Mouse (Mus musculus): ENCODE measurements around the gene Rptor. TPM values are rescaled to one million over a fixed set of nuclear protein-coding genes. Genes with fewer than 3 reads are reported as not detected.

The Rptor gene
- polyA plus RNA-seq, 1 experiment from 2014 or later = 15.7 TPM

DNA sequence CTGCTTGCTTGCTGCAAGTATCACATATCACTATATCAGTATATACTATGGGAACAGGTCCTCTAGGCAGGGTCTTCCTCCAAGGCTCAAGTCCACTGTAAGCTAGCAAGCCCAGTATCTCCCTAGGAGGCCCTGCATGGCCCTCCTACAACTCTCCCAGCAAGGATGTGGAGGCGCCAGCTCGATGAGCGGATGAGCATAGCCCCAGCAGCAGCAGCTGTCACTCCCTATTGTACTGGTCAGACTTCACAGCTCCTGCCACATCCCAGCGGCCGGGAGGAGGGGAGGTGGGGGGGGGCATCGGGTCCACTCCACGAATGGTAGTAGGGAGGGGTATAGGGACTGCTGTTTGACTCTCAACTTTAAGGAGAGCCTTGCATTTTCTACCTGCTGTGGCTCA is 200.2 kb downstream of the Rptor start:
- DNase-seq (ENCODE audit: low spot score) = no peak
- peaks cover 60% of the 10 kb centered on the region for H3K36me3 ChIP-seq (replicated peaks)
- no peaks in the 10 kb centered on the region for H3K9me3 ChIP-seq
- H3K4me3 ChIP-seq = no peak overlapping the region
- H3K27me3 ChIP-seq (replicated peaks; ENCODE audit: low read depth, poor library complexity, severe bottlenecking) = no peaks in the 10 kb centered on the region
- 71% methylated on average over 7 of the region's 7 CpGs for WGBS
- H3K27ac ChIP-seq (replicated peaks) = 0 out of 2 replicates have a peak overlapping the region, but pooled peaks have one; percentile 2
- peaks cover 20% of the 10 kb centered on the region for H3K4me1 ChIP-seq

GRCm38 (mm10) chr11:119804392-119804791 is 201.7 kb downstream of the Rptor start:
- Histone ChIP-seq H3K27me3 (replicated peaks; ENCODE audit: low read depth, poor library complexity, severe bottlenecking) (no peaks in the 10 kb centered on the region), H3K36me3 (replicated peaks) (peaks cover 60% of the 10 kb centered on the region), H3K9me3 (no peaks in the 10 kb centered on the region), H3K4me1 (peaks cover 30% of the 10 kb centered on the region), H3K4me3 (no peak overlapping the region), H3K27ac (replicated peaks) (no peak overlapping the region)
- no peak for DNase-seq (ENCODE audit: low spot score)
- WGBS = 90% methylated on average over 3 of the region's 3 CpGs

DNA sequence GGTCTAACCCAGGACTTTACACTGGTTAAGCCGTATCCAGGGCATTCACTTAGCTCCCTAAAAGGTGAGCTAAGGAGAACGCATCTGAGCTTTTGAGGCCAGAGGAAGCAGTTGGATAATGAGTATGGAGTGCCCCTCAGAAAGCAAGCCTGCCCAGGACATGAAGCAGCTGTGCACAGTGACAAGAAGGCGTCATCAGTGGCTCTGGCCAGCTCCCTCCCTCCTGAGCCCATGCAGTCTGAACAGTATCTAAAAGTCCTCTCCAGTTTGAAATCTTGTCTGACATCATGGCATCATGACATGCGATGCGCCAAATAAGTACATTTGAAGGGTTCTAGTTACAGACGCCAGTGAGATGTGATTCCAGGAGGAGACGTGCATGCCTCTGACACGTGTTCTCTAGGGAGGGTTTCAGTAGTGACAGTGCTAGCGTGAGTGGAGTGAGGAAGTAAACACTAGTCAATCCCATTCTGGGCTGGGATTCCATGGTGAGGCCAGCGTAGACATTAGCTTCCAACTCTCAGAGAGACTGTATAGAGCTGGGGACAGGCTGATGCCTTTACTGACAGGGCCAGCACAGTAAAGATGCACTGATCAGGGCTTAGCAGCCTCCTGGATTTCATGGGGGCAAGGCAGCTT is 202.5 kb downstream of the Rptor start:
- no peaks in the 10 kb centered on the region for H3K27me3 ChIP-seq (replicated peaks; ENCODE audit: low read depth, poor library complexity, severe bottlenecking)
- H3K9me3 ChIP-seq = no peaks in the 10 kb centered on the region
- H3K4me3 ChIP-seq = no peak overlapping the region
- WGBS = 93% methylated on average over 10 of the region's 10 CpGs
- DNase-seq (ENCODE audit: low spot score) = no peak
- peaks cover 39% of the 10 kb centered on the region for H3K4me1 ChIP-seq
- peaks cover 68% of the 10 kb centered on the region for H3K36me3 ChIP-seq (replicated peaks)
- no peak overlapping the region for H3K27ac ChIP-seq (replicated peaks)

DNA sequence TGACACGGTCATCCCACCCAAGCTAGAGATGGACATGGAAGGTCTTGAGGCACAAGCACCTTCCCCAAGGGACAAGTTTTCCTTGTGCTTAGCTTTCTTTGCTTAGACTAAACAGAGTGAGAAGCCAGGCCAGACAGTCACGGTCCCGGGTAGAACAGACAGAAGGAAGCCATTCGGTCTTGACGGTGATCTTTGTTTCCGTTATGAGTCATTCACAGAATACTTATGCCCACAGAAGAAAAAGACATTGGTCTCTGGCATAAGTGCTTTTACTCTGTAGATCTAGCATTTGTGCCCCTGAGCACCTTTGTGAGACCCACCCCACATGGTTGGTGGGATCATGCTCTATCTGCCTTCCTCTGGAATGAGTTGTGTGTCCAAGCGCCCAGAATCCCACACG is 203.8 kb downstream of the Rptor start:
- H3K4me1 ChIP-seq = peaks cover 39% of the 10 kb centered on the region
- no peaks in the 10 kb centered on the region for H3K9me3 ChIP-seq
- H3K36me3 ChIP-seq (replicated peaks) = peaks cover 74% of the 10 kb centered on the region
- peak overlapping the region; percentile 37; the same call in 1 of the 2 replicates for H3K27ac ChIP-seq (replicated peaks)
- no peaks in the 10 kb centered on the region for H3K27me3 ChIP-seq (replicated peaks; ENCODE audit: low read depth, poor library complexity, severe bottlenecking)
- no peak overlapping the region for H3K4me3 ChIP-seq
- DNase-seq (ENCODE audit: low spot score) = no peak
- 91% methylated on average over 8 of the region's 8 CpGs for WGBS

- H3K4me1 ChIP-seq = peaks cover 33% of the 10 kb centered on the region
- no peak for DNase-seq (ENCODE audit: low spot score)
- H3K27ac ChIP-seq (replicated peaks) = peak overlapping the region; percentile 37
- H3K27me3 ChIP-seq (replicated peaks; ENCODE audit: low read depth, poor library complexity, severe bottlenecking) = no peaks in the 10 kb centered on the region
- H3K9me3 ChIP-seq = no peaks in the 10 kb centered on the region
- WGBS = 83% methylated on average over 7 of the region's 7 CpGs
- peaks cover 77% of the 10 kb centered on the region for H3K36me3 ChIP-seq (replicated peaks)
- H3K4me3 ChIP-seq = no peak overlapping the region
Measured at GRCm38 (mm10) chr11:119807431-119808031, 204.8 kb downstream of the Rptor start.

GRCm38 (mm10) chr11:119808647-119809280 is 206.1 kb downstream of the Rptor start:
- WGBS = 75% methylated on average over 10 of the region's 10 CpGs

DNA sequence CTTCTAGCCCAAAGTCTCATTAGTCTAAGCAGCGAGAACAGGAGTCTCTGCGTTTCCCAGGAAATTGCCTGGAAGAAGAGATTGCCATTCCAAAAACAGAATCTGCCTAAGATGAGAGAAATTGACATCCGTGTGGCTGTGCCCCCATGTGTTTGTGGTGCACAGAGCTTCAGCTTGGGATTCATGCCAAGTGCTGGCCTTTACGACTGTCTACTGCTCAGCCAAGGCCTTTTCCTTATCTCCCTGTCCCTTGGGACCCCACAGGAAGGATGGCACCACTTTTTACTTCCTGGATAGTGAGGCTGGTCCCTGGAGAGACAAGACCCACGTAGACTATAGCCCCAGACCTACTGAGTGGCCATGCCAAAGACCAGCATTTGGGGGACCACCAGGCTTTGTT is 206.6 kb downstream of the Rptor start:
- Histone ChIP-seq H3K27me3 (replicated peaks; ENCODE audit: low read depth, poor library complexity, severe bottlenecking) (no peaks in the 10 kb centered on the region), H3K4me3 (no peak overlapping the region), H3K4me1 (peaks cover 33% of the 10 kb centered on the region), H3K36me3 (replicated peaks) (peaks cover 78% of the 10 kb centered on the region), H3K27ac (replicated peaks) (peak overlapping the region; percentile 54), H3K9me3 (no peaks in the 10 kb centered on the region)
- DNase-seq (ENCODE audit: low spot score) = no peak
- WGBS = 88% methylated on average over 5 of the region's 5 CpGs

More at GRCm38 (mm10) chr11:119808647-119809280, 206.1 kb downstream of the Rptor start:
- Histone ChIP-seq H3K27me3 (replicated peaks; ENCODE audit: low read depth, poor library complexity, severe bottlenecking) (no peaks in the 10 kb centered on the region), H3K4me1 (peaks cover 33% of the 10 kb centered on the region), H3K36me3 (replicated peaks) (peaks cover 73% of the 10 kb centered on the region), H3K9me3 (no peaks in the 10 kb centered on the region), H3K4me3 (no peak overlapping the region), H3K27ac (replicated peaks) (peak overlapping the region; percentile 71)
- peak; percentile 46 for DNase-seq (ENCODE audit: low spot score)

DNA sequence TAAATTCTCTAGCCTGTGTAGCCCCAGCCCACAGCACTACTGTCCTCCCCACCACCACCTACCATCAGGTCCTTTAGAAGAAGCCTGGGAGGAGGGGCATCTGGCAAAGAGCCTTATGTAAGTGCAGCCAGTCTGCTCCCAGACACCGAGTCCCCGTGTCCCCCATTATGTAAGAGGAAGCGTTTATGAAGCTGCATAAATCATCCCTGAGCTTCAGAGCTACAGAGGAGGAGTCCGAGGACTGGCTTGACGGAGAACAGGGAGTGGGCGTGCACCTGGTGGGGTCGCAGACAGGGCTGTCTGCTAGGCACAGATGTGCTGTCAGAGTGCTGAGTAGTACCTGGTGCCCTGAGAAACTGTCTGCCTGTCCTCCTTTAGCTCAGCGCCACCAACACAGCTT is 208.3 kb downstream of the Rptor start:
- Histone ChIP-seq H3K4me1 (peaks cover 33% of the 10 kb centered on the region), H3K27me3 (replicated peaks; ENCODE audit: low read depth, poor library complexity, severe bottlenecking) (no peaks in the 10 kb centered on the region), H3K9me3 (no peaks in the 10 kb centered on the region), H3K27ac (replicated peaks) (no peak overlapping the region), H3K4me3 (no peak overlapping the region), H3K36me3 (replicated peaks) (peaks cover 79% of the 10 kb centered on the region)
- DNase-seq (ENCODE audit: low spot score) = no peak
- 88% methylated on average over 8 of the region's 8 CpGs for WGBS

DNA sequence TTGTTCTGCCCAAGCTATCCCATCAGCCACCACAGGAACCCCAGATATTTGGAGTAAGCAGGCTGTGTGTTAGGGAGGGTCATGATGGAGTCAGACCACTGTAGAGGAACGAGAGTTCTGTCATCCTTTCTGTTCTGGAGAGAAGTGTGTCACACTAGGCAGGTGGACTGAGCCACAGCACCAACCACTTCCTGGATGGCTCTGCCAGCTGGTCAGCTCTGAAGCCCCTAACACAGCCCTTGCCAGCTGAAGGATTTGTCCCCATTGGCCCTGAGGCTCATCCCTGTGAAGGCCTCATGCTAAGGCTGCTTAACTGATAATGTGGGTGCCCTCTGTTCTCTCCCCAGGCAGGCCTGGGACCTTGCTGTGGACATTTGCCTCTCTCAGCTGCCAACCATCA is 208.9 kb downstream of the Rptor start:
- H3K9me3 ChIP-seq = no peaks in the 10 kb centered on the region
- H3K27ac ChIP-seq (replicated peaks) = no peak overlapping the region
- no peak for DNase-seq (ENCODE audit: low spot score)
- H3K4me1 ChIP-seq = peaks cover 32% of the 10 kb centered on the region
- no peak overlapping the region for H3K4me3 ChIP-seq
- WGBS = 85% methylated on average over 1 of the region's 1 CpGs
- no peaks in the 10 kb centered on the region for H3K27me3 ChIP-seq (replicated peaks; ENCODE audit: low read depth, poor library complexity, severe bottlenecking)
- peaks cover 78% of the 10 kb centered on the region for H3K36me3 ChIP-seq (replicated peaks)

DNA sequence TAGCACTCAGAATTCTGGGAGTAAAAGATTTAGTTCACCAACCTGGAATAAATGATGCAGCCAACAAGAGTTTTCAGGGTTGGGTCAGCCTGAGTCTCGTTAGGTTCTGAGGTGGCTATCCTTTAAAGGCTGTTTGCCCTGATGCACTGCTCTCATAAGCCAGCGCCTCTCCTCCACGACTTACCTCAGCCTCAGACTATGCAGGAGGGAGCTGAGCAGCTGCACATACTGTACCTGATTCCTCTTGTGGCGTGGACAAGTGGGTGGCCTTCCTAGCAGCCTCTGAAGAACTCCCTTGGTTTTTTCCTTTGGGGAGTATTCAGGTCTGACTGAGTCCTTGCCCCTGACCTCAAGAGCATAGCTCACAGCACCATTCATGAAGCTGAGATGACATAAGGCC is 209.4 kb downstream of the Rptor start:
- Histone ChIP-seq H3K27me3 (replicated peaks; ENCODE audit: low read depth, poor library complexity, severe bottlenecking) (no peaks in the 10 kb centered on the region), H3K4me1 (peaks cover 31% of the 10 kb centered on the region), H3K36me3 (replicated peaks) (peaks cover 83% of the 10 kb centered on the region), H3K27ac (replicated peaks) (no peak overlapping the region), H3K4me3 (no peak overlapping the region), H3K9me3 (no peaks in the 10 kb centered on the region)
- 86% methylated on average over 4 of the region's 4 CpGs for WGBS
- no peak for DNase-seq (ENCODE audit: low spot score)

GRCm38 (mm10) chr11:119814035-119814558 is 211.4 kb downstream of the Rptor start:
- Histone ChIP-seq H3K27ac (replicated peaks) (no peak overlapping the region), H3K4me1 (peaks cover 30% of the 10 kb centered on the region), H3K36me3 (replicated peaks) (peaks cover 90% of the 10 kb centered on the region), H3K4me3 (no peak overlapping the region), H3K27me3 (replicated peaks; ENCODE audit: low read depth, poor library complexity, severe bottlenecking) (no peaks in the 10 kb centered on the region), H3K9me3 (no peaks in the 10 kb centered on the region)
- 94% methylated on average over 7 of the region's 7 CpGs for WGBS
- no peak for DNase-seq (ENCODE audit: low spot score)

GRCm38 (mm10) chr11:119816798-119817361 is 214.2 kb downstream of the Rptor start:
- H3K27me3 ChIP-seq (replicated peaks; ENCODE audit: low read depth, poor library complexity, severe bottlenecking) = no peaks in the 10 kb centered on the region
- no peak for DNase-seq (ENCODE audit: low spot score)
- WGBS = 85% methylated on average over 14 of the region's 14 CpGs
- H3K4me1 ChIP-seq = peaks cover 22% of the 10 kb centered on the region
- H3K4me3 ChIP-seq = no peak overlapping the region
- H3K9me3 ChIP-seq = no peaks in the 10 kb centered on the region
- no peak overlapping the region for H3K27ac ChIP-seq (replicated peaks)
- H3K36me3 ChIP-seq (replicated peaks) = peaks cover 80% of the 10 kb centered on the region
